Mouse (Mus musculus): Measurements from ENCODE around the gene Apaf1. TPM values are rescaled to one million over a fixed set of nuclear protein-coding genes. Genes with fewer than 3 reads are reported as not detected.

Apaf1 gene
- total RNA-seq, 2 experiments from 2014 or later: 11.4 to 12.8 TPM

- intact Hi-C loops (cut with DNase I): no loop called here
- DNase-seq (ENCODE audit: low spot score in 2 of 2): no peak
Observed at GRCm38 (mm10) chr10:90942001-90942700, 140.4 kb downstream of the Apaf1 start.

- DNase-seq (ENCODE audit: low spot score in 2 of 2): no peak
- intact Hi-C loops (cut with DNase I): no loop called here
Observed at GRCm38 (mm10) chr10:90940521-90941520, 141.7 kb downstream of the Apaf1 start.

Other genes with a start within 250 kb of the Apaf1 start
- 10 to 100 TPM; 12.5 to 13.3 TPM for gene Ikbip, start 170 bp upstream of the Apaf1 start, total RNA-seq (2021)
- 100 to 1,000 TPM; 513 to 539 TPM for gene Slc25a3, start 41.3 kb upstream of the Apaf1 start, total RNA-seq (2021)
- 10 to 100 TPM; 34.6 to 41.3 TPM for gene Tmpo, start 98.5 kb upstream of the Apaf1 start, total RNA-seq (2021)

Measured in left cerebral cortex, postnatal 36 days (tissue).